Mouse (Mus musculus) thymus, adult 2 months (tissue): ENCODE measurements at regions not wholly inside any gene's neighbourhood (a gene's known extent, or its start where the extent isn't known, plus 50 kb on each side); places are given as distances from the start of the nearest gene placed in this dataset.
"Not testable (repeated sequence)": the region's sequence is repeated elsewhere in the genome, so short reads cannot be mapped to it uniquely, and the experiment has no call there.

Source experiments
- DNase-seq: peaks from one replicate; pipeline ENCODE4 v3.0.0; 2021
- H3K27ac ChIP-seq: fragments of 200-500 bp; 2 replicates; pipeline ENCODE4 v1.5.1; 2012; ENCODE audit warnings: low read length, control low read depth; ENCODE audit not compliant: control insufficient read depth, insufficient read depth
- H3K27me3 ChIP-seq: fragments of 200-500 bp; 2 replicates; pipeline ENCODE4 v1.6.1; 2012; ENCODE audit warnings: mild to moderate bottlenecking, low read length, moderate library complexity, mixed read lengths; ENCODE audit not compliant: control insufficient read depth, insufficient read depth
- H3K36me3 ChIP-seq: fragments of 200-500 bp; 2 replicates; pipeline ENCODE4 v1.6.1; 2012; ENCODE audit warnings: mild to moderate bottlenecking, low read length, moderate library complexity; ENCODE audit not compliant: control insufficient read depth, insufficient read depth
- H3K4me1 ChIP-seq: fragments of 200-500 bp; replicated peaks from 2 replicates; pipeline ENCODE4 v1.6.1; 2012; ENCODE audit warnings: low read length; ENCODE audit not compliant: control insufficient read depth, insufficient read depth
- H3K4me3 ChIP-seq: fragments of 200-500 bp; 2 replicates; pipeline ENCODE4 v1.5.1; 2012; ENCODE audit warnings: mild to moderate bottlenecking, low read length, control low read depth, moderate library complexity; ENCODE audit not compliant: control insufficient read depth, insufficient read depth
- CTCF ChIP-seq: fragments of 200-500 bp; IDR thresholded peaks from 2 replicates; pipeline ENCODE4 v1.5.1; 2012; ENCODE audit warnings: mild to moderate bottlenecking, control low read depth, low read length, moderate library complexity, borderline replicate concordance; ENCODE audit not compliant: control insufficient read depth, poor library complexity, insufficient read depth; ENCODE audit errors: extremely low read depth
- POLR2A ChIP-seq: fragments of 200-500 bp; IDR thresholded peaks from 2 replicates; pipeline ENCODE4 v1.6.1; 2012; ENCODE audit warnings: mild to moderate bottlenecking, low read length, control low read depth, moderate library complexity; ENCODE audit not compliant: control insufficient read depth, poor library complexity, insufficient read depth; ENCODE audit errors: extremely low read depth
- WGBS: fragments of 180-500 bp; shearing (Covaris S2); methylation state at CpG from one replicate; pipeline ENCODE4 v1.1.7; 2018; 5-methylcytosine and 5-hydroxymethylcytosine counted together

DNA sequence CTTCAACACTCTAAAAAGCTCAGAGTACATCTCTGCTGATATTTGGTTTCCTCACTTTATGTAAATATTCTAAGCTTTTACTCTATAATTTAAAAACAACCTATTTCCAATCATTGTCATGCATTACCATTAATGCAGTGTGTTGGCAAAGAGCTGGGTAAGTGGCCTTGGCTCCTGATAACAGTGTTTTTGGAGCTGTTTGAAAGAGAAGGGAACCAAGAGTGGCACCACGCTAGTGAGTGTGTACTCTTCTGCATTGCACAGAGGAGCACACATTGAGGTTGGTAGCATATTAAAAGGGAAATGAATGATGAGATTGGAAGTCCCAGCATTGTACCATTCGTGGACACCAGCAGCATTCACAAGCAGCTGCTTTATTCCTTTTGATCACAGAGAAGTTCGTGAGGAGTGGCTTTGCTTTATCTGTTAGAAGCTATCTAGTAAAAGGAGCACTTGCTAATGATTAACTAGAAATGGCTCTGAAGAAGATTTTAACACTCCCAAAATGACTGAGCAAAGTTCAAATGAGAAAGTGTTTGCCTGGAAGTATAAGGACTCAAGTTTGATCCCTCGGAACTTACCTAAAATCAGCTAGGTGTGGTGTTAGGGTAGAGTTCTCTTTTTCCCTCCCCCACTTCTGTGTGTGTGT is 284.3 kb upstream of the Tbl1xr1 start:
- H3K27me3 ChIP-seq: no peaks in the 10 kb centered on the region
- H3K36me3 ChIP-seq: no peaks in the 10 kb centered on the region
- H3K4me3 ChIP-seq: no peak overlapping the region
- TF ChIP-seq CTCF (no peak), POLR2A (no peak)
- no peaks in the 10 kb centered on the region for H3K4me1 ChIP-seq
- 88% methylated on average over 4 of the region's 4 CpGs for WGBS
- H3K27ac ChIP-seq: no peak overlapping the region
- no peak for DNase-seq

DNA sequence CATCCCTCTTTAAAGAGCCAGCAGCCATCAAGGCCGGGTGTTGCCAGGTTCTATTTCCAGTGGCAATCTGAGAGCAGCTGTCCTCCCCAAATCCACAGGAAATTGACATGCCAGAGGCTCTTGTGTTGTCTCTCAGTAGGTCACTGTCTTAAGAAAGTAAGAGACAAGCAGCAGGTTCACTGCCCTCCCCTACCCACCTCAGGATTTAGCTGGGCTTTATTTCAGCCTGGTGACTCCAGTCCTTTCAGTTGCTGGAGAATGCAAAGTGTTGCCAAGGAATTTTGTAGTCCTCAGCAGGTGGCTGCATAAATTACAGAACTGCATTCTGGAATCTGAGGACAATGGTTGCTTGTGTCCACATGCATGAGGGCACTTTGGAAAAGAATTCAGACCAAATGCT is 278.3 kb upstream of the Tbl1xr1 start:
- Histone ChIP-seq H3K27me3 (no peaks in the 10 kb centered on the region), H3K4me3 (no peak overlapping the region), H3K36me3 (no peaks in the 10 kb centered on the region), H3K4me1 (no peaks in the 10 kb centered on the region), H3K27ac (no peak overlapping the region)
- TF ChIP-seq CTCF: no peak
- TF ChIP-seq POLR2A: no peak
- no peak for DNase-seq
- WGBS: 90% methylated on average over 1 of the region's 1 CpGs

DNA sequence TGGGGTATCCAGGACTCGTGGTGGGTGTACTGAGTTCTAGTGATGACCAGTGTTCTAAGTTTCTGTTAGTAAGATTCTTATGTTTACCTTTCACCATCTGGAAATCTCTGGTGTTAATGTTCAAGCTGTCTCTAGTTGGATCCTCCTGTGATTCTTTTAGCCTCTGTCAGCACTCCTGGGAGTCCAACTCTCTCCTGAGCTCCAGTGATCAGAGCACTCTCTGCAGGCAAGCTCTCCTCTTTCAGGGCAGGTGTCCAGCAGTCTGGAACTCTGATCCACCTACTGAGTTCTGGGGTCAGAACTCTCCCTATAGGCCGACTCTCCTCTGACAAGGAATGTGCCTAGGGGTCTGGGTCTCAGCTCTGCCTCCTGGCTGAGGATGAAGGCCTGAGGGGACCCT is 272.6 kb upstream of the Tbl1xr1 start:
- DNase-seq, H3K27ac ChIP-seq, H3K27me3 ChIP-seq: not testable (repeated sequence)

DNA sequence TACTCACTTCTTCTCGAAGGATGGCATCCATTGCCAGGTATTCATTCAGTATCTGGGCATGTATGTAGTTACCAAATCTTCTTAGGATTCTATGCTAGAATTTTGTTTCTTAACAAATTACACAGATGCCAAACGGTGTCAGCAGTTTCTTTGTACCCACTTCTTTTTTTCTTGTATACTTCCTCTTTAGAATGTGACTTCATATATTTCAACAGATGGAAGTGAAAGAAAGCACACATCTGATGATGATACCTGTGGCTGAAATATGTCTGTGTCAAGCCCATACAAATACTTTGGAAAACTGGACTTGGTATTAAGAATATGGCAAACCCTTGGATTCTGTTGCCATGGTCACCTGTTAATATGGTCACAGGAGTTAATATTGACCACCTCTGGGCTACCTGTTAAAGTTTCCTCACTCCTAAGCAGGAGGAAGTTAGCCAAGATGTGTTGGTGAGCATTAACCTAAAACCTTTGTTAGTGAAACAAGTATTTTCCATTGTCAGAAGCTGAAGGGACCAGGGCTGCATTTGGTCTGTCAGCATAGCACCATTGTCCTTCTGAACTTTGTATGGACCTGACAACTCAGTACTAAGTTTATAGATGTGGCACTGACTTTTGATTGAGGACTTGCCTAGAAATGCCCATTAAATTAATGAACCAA is 269.8 kb upstream of the Tbl1xr1 start:
- Histone ChIP-seq H3K4me1 (no peaks in the 10 kb centered on the region; the same call in 1 of the 2 replicates), H3K27me3 (no peaks in the 10 kb centered on the region), H3K36me3 (no peaks in the 10 kb centered on the region), H3K4me3 (no peak overlapping the region), H3K27ac (no peak overlapping the region)
- TF ChIP-seq CTCF (no peak), POLR2A (no peak)
- 48% methylated on average over 2 of the region's 2 CpGs for WGBS
- no peak for DNase-seq

More for the DNA sequence above, 272.6 kb upstream of the Tbl1xr1 start:
- WGBS: 93% methylated on average over 2 of the region's 2 CpGs
- H3K4me1 ChIP-seq, H3K36me3 ChIP-seq, H3K4me3 ChIP-seq: not testable (repeated sequence)

DNA sequence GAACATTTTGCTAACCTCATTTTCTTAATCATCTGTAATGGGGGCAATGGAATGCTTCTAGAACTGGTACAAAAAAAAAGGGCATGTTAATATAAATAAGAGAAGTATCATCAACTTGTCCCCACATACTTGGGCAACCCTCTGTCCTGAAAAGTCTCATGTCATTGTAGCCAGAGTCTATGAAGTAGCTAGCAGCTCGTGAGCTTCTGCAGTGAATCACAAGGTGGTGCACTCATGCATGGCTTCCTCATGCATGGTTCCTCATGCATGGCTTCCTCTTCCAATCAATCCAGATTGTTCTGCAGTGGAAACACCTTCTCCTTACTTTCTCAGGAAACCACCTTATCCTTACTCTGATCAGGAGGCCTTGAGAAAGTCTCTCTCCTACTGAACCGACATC is 267.9 kb upstream of the Tbl1xr1 start:
- no peaks in the 10 kb centered on the region for H3K27me3 ChIP-seq
- H3K27ac ChIP-seq: no peak overlapping the region
- no peak for TF ChIP-seq CTCF
- no peak for TF ChIP-seq POLR2A
- 81% methylated on average over 2 of the region's 2 CpGs for WGBS
- no peak for DNase-seq
- no peaks in the 10 kb centered on the region for H3K36me3 ChIP-seq
- no peak overlapping the region for H3K4me3 ChIP-seq
- H3K4me1 ChIP-seq: no peaks in the 10 kb centered on the region; the same call in 1 of the 2 replicates

DNA sequence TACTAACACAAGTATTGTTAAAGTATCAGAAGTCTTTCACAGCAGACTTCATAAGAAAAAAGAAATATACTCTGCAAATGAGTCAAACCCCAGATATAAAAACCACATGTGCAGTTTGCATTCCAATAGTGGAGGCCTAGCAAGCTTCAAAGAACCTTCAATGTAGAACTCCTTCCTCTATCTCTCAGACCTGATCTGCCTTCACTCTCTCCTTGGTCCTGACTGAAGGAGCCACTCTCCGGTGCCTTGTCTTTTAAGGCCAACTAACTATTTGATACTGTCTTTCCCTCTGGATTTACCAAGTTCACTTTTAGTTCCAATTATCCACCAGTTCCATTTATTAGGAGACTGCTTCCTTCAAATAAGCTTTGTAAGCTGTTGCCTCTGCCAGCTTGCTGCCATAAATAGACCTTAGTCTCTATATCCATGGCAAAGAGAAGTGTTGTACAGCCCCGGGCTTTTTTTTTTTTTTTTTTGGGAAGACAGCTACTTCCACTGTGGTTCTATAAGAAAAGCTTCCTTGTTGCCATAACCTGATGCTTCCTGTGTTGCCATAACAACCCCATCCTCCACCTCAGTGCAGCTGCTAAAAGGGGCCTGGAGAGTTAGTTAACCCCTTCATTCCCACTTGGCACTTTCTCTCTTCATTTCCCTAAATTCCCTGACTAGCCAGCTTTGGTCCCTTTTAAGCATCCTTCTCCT is 266.5 kb upstream of the Tbl1xr1 start:
- Histone ChIP-seq H3K4me1 (no peaks in the 10 kb centered on the region; the same call in 1 of the 2 replicates), H3K27me3 (no peaks in the 10 kb centered on the region), H3K27ac (no peak overlapping the region), H3K4me3 (no peak overlapping the region), H3K36me3 (no peaks in the 10 kb centered on the region)
- DNase-seq: peak; percentile 10
- WGBS: 35% methylated on average over 2 of the region's 2 CpGs
- TF ChIP-seq CTCF (no peak), POLR2A (no peak)

DNA sequence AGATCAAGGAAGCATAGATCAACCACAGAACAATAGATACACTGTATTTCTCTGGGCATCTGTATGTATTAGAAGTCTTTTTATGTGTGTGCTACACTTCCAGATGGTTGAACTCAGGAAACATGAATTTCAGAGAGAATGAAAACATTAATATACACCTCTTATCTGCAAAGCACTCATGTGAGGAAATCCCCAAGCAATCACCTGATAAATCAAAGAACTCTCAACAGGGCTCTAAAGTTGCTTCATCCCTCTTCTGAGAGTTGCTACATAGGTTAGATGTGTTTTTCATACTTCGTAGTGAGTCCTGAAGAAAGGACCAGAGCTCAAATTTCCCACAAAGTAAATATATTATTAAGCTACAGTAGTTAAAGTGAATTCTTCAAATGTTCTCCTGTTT is 263.1 kb upstream of the Tbl1xr1 start:
- WGBS: 95% methylated on average over 1 of the region's 1 CpGs

More for the DNA sequence above, 263.1 kb upstream of the Tbl1xr1 start:
- Histone ChIP-seq H3K4me1 (no peaks in the 10 kb centered on the region; the same call in 1 of the 2 replicates), H3K27ac (no peak overlapping the region), H3K36me3 (no peaks in the 10 kb centered on the region), H3K27me3 (no peaks in the 10 kb centered on the region), H3K4me3 (no peak overlapping the region)
- no peak for TF ChIP-seq POLR2A
- no peak for TF ChIP-seq CTCF
- no peak for DNase-seq
